Mouse (Mus musculus) cerebellum, adult 9-10 months (tissue): ENCODE results near the gene Mrtfa.

Experiments
- DNase-seq: peaks from one replicate; pipeline ENCODE4 v3.0.0; 2022

Mrtfa gene

DNA sequence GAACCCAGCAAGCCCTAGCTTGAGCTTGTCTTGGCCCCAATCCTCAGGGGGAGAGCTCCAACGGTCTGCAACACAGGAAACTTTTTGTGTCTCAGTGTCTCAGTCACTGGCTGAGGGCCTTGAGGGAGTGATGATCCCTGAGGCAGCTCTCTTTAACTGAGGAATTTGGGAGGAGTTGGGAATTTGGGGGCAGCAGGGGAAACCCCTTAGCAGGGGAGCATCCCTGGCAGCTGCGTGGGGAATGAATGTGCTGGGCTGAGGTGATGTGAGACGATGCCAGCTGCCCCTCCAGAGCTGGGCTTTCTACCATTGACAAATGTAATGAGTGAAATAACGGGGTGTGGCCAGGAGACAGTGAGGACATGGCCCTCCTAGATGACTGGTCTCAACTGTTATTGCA is 4.9 kb upstream of the Mrtfa start:
- no peak for DNase-seq

DNA sequence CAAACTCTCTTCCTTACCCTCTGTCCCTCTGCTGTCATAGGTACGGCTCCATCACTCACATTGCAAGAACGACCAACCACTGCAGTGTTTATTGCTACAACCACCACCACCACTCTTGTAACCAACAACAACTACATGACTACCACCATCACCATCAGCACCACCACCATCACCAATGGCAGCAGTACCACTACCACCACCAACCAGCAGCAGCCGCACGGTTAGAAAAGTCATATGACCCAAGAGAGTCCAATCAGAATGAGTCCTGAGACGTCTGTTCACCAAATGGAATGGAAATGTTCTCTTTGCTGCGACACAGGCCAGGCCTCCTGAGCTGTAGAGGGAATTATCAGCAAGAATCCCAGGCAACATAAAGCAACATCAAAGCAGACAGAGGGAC is 4.2 kb upstream of the Mrtfa start:
- DNase-seq = no peak

DNA sequence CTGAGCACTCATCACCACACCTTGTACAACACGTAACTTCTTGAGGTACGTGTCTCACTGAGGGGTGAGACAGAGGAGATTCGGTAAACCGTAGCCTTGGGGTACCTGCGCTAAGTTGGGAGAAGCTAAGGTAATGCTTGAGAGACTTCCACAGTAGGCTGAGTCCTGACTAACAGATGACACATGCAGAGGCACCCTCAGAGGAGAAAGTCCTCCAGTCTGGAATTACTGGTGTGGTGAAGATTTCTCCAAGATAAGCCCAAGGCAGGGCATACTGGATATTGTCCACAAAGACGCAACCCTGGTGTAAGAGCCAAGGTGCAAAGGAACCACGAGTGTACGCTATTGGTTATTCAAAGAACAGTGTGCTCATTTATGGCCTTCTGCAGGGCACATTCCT is 2.3 kb upstream of the Mrtfa start:
- DNase-seq = no peak

DNA sequence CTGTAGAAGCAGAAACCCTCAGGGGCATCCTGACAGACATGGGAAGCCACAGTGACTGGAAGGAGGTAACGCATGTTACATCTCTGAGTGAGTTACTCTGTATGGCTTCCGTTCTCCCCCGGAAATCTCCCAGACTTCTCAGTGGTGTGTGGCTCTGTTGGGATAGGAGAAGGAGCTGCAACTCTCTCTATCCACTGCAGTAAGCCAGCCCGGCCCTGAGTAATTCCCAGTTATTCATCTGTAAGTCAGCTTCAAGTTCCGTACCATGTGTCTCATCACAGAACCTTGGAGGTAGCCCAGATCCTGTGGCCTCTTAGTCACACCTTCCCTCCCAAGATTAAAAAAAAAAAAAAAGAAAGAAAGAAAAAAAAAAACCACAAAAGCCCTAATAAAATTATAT is 1.8 kb upstream of the Mrtfa start:
- DNase-seq = no peak

DNA sequence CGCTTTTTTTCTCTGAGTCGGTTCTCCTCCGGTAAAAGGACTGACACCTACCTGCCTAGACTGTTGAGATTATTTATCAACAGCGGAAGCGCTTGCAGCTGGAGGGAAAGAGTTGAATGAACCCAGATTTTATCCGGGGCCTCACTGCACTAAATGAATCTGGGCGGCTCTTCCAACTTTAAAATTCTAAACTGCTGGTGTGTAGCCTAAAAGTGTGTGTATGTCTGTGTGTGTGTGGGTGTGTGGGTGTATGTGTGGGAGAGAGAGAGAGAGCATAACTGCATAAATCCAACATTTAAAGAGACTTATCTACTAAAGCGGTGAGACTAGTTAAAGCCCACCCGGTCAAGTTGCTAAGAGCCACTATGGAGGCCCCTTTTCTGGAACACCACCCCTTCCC is 746 bp upstream of the Mrtfa start:
- no peak for DNase-seq

DNA sequence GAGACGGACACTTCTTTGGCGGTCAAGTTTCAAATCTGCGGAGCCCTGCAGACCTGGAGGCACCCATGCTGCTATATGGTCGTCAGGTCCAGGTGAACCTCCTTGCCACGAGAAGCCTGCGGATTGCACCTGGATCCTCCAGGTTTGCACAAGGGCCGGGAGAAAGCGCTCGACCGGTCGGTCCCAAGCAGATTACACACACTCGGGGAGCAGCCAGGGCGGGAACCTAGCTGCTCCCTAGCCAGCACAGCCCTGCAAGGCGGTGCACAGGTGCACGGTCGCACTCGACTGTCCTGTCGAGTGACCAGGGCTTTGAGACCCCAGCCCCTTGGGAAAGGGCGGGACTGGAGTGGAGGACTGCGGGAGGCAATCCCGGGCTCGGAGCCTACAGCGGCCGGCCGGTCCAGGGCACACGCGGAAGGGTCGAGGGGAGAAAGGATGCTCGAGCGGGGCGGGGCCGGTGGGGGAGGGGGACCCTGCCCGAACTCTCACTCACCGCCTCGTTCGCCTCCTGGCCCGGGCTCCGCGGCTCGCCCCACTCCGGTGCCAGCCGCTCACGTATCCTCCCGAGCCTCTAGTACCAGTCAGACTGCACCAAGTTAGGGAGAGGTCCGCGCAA is 437 bp downstream of the Mrtfa start:
- no peak for DNase-seq

DNA sequence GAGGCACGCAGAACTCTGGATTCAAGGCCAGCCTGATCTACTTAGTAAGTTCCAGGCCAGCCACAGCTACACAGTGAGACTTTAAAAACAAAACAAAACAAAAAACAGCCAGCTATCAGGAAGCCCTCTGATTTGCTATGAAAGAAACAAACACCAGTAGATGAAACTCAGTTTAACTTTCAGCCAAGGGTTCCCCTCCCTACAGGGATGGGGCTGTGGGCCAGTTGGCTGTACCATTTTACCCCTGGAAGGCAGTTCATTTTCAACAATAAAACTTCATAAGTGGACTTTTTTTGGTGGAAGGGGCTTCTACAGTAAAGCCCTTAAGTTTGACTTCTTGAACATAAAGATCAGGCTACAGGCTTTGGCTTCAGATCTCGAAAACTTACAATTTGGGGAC is 1.5 kb downstream of the Mrtfa start:
- DNase-seq = no peak

DNA sequence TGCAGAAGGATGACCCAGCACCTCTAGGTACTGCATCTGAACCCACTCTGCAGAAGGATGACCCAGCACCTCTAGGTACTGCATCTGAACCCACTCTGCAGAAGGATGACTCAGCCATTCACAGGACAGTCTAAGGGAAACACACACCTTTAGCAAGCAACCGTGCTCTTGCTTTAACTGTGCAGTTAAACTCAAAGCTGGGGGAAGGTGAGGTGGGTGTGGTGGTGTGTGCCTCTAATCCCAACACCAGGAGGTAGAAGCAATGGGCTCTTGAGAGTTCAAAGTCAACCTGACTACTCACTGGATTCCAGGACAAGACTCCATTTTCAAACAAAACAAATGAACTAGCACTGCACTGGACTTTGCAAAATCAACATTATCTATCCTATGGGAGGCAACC is 5.6 kb downstream of the Mrtfa start:
- DNase-seq = no peak

DNA sequence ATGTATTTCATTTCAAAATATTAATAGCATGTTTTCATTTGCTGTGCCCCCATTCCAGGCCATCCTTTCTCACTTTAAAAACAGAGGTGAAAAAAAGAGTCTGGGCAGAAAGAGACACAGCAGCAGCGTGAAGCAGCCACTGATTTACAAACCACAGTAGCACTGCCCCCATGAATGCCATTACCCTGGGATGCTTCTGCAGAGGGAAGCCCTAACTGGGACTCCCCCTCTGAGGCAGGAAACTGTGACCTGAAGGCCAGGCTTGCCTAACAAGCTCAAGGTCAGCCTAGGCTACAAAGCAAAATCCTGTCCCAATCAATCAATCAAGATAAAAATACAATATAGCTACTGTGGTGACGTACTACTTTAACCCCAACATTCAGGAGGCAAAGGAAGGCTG is 9.3 kb downstream of the Mrtfa start:
- DNase-seq = no peak

DNA sequence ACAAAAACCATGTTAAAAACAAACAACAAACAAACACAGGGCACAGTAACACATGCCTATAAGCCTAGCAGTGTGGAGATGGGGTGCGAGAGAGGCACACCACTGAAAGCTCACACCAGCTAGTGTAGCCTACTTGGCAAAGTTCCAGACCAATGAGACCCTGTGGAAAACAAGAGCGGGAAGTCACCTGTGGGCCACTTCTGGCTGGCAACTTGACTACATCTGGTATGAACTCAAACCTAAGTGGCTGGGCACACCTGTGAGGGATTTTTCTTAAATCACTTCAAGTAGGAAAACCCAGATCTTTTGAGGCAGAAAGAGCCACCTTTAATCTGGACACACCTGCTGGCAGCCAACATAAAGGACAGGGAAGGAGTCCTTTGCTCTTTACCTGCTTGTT is 11.0 kb downstream of the Mrtfa start:
- DNase-seq = no peak

DNA sequence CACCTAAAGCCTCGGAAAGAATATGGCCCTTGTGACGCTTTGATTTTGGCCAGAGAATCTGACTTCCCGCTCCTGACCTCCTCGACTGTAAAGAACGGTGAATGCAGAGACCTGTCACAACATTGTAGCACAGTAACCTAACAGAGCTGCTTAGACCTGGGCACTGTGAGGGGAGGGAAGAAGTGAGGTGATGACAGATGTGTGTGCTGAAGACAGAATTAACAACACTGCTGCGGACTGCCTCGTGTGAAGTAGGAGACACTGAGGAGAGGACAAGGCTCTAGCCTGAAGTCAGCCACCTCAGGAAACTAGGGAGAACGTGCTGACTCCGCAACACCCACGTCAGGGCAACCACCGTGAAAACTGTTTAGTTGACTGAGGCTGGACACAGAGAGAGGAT is 11.9 kb downstream of the Mrtfa start:
- DNase-seq = no peak

DNA sequence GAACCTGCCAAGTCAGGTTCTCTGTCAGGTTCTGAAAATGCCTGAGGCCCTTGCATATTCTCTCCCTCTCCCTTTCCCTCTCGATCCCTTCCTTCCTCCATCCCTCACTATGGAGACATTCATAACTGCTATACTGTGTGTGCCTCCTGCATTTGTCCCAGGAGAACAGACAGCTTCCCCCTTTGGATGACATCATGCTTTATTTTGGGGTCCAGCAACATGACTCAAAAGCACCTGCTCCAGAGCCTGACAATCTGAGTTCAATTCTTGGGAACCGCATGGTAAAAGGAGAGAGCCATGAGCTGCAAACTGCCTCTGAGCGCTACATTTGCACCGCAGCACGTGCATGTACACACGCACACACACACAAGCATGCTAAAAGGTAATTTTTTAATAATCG is 12.7 kb downstream of the Mrtfa start:
- DNase-seq = no peak

DNA sequence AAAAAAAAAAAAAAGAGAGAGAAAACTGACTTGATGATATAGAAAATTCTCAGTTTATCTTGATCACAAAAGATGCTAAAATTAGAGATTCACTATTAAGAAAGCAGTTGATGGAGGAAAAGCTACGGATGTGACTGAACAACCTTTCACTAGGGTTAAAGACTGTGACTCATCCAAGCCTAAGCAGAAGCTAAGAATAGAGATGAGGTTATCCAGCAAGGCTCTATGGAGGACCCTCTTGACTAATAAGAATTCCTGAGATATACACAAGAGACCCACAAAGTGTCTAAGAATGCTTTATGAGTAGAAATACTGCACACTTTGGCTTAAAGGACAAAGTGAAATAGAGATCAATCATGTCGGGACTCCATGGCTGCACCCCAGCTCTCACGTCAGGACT is 14.9 kb downstream of the Mrtfa start:
- no peak for DNase-seq

DNA sequence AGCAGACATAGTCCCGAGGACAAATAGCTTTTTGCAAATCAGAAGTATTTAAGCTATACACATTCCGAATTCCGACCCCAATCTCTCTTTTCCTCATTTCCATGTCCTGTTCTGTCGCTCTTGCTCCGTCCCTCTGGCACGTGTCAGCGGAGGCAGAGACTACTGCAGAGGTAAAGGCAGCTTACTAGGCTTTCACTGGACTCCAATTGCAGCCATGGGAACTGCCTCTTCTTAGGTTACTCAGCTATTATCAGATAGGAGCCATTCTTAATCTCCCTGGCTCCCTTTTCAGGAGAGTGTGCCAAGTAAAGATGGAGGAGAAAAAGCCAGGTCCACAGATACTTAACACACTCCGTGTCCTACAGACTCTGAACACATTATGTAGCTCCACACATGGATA is 18.3 kb downstream of the Mrtfa start:
- no peak for DNase-seq

DNA sequence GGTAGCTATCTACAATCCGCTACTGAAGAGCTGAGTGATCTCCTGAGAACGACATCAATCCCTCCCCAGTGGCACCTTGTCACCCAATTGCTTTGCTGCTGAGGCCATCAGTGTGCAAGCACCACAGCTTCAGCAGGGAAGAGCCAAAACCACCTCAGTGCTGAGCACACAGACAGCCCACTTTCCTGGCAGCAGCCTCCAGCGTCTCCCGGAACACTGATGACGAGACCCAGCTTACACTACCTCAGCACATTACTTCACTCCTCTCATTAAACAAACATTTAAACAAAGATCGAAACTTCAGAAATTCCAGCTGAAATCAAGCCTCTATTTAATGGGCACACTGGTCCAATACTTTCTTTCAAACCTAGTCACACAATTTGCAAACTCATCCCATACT is 21.8 kb downstream of the Mrtfa start:
- DNase-seq = no peak

DNA sequence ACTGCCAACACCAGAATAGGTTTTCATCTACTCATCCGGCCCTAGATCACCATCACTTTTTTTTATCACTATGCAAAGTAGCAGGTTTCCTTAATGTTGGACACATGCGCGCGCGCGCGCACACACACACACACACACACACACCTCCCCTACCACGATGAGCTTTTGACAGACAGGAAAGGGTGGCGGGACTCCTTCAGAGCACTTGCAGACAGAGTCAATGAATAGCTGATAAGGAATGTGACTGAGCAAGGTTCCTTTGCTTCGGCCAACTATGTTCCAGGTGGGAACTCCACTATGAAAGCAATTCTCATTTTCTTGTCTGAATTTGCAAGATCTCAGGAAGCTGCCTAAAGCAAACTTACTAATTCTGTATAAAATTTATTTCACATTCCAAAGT is 22.7 kb downstream of the Mrtfa start:
- DNase-seq = no peak

DNA sequence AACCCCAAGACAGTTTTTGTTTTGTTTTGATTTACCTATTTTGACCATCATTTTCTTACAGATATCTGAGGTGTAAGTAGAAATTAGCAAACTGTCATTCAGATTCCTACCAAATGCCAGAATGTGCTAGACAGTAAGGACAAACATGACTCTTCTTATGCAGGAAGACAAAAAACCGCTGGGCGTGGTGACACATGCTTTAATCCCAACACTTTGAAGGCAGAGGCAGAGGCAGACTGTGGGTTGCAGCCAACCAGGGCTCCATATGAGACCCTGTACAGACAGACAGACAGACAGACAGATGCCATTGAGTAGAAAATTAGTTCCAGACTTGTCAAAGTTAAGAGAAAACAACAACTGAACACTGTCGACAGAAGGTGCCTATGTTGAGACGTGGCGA is 24.3 kb downstream of the Mrtfa start:
- no peak for DNase-seq

DNA sequence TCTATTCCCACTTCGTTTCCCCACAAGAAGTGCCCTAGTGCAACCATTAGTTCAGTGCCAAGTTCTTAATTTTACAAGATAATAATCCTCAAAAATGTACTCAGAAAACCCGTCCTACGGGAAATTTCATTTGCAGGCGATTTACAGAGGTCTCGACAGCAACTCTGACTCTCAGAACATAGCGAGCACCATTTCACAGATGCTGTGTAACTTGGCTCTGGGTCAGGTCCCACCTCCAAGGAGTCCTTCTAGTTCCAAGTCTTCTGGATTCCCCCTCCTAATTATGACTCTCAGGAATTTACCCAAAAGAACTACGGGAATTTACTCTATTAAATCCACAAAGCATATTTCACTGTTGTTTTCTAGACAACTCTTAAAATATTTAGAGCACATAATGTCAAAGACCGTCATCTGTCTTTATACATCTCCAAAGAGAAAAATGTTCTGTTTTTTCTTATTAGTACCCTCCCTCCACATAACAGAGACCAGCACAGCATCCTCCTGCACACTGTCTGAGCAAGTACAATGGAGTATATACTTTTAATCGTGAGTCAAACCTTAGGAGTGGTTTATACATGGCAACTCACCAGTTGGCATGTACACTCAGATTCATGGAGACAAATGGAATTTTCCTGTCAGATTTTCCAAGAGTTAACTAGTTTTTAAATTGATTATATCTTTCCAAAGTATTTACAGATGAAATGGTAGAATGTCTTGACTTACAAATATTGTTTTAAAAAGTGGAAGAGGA is 25.8 kb downstream of the Mrtfa start:
- no peak for DNase-seq

DNA sequence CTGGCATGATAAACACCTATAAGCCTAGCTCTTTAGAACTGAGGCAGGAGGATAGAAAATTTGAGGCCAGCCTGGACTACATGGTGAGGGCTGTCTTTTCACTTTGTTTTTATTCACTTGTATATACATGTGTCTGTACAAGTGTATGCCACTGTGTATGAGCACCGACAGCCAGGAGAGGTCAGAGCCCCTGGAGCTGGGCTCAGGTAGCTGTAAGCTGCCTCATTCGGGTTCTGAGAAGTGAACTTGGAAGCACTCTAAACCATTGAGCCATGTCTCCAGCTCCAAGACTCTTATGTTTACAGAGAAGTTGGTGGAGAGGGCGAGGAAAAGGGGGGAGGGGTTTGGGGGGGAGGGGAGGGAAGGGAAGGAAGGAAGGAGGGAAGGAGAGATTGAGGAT is 29.0 kb downstream of the Mrtfa start:
- DNase-seq = no peak

DNA sequence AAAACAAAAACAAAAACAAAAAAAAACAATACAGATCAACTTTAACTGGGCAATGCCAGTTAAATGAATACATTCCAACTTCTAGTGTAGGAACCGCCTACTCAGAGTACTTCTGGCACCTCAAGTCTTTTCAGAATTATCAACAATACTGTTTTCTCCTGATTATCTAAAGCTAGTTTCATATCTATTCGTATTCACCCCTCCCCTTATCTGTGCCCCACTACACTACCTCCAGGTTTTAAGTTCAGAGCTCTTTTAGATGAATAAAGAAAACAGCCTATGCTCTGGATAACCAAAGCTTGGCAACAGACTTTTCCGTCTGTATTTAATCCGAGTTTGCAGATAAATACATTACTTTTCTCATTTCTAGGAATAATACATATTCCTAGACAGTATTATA is 29.9 kb downstream of the Mrtfa start:
- DNase-seq = no peak

DNA sequence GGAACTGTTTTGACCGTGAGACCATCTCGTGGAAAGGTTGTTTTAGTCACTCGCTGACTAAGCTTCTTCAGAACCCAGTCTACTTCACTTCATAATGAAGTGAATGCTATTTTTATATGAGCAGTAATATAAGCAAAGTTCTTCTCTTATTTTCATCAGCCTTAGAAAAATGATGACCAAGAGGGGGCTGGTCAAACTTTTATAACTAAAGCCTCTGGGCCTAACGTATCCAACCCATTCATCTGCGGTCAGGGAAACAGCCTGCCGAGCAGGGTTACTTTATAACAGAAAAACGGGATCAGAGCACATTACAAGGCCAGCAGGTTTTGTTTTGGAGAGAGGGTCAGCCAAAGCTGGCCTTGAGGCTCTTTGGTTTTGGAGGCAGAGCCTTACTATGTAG is 31.3 kb downstream of the Mrtfa start:
- no peak for DNase-seq

DNA sequence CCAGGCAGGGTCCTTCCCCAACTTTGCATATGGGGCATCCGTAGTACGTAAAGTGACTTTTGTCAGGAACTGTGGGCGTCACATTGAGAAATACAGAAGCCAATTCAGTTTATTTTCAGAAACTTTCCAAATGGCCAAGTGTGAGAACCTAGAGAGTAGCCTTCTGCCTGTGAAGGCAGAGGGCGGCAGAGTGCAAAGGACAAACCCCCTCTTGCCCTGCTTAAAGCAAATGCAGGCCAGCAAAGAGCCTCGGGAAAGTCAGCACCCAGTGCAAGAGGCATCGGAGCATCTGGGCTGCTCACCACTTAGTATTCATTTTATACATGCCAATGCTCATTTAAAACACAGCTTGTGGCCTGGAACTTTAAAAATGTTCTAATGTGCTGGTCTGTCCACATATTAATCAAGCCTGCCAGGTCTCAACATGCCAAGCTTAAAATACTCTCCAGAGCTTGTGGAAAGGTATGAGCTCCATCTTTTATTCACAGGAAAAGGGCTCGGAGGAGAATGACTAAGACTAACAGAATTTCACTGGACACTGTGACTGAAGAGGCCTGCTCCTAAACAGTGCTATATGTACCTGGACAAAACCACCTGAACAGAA is 31.9 kb downstream of the Mrtfa start:
- no peak for DNase-seq

DNA sequence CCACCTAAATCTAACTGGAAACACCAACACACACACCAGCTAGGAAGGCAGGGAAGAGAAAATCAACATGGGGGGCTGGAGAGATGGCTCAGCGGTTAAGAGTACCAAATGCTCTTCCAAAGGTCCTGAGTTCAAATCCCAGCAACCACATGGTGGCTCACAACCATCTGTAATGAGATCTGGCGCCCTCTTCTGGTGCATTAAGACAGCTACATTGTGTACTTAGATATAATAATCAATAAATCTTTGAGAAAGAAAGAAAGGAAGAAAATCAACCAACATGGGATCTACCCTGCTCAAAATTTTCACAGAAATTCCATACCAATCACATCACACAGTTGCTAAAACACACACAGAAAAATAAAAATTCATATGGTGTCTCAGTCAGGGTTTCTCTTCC is 34.1 kb downstream of the Mrtfa start:
- DNase-seq = no peak

DNA sequence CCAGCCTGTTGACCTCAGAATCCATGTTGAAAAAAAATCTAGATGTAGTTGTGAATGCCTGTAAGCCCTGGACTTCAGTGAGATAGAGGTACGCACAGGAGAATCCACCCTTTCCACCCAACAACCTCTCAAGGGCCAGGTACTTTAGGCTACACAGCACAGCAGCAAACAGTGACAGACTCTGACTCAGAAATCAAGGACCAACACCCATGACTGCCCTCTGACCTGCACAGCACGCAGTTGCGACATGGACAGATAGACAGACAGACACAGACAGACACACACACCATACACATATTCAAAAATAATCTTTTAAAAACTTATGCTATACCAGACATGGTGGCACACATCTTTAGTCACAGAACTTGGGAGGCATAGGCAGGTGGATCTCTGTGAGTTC is 34.7 kb downstream of the Mrtfa start:
- DNase-seq = no peak
